Mouse (Mus musculus) limb, embryonic 15.5 days (tissue): ENCODE results near the gene Dlg2. TPM values are rescaled to one million over a fixed set of nuclear protein-coding genes. Genes with fewer than 3 reads are reported as not detected.

Experiments used
- ATAC-seq: fragments of 200-750 bp; cut with Nextera tagmentation; 2 replicates; pipeline ENCODE4 v1.8.0; 2017; ENCODE audit warnings: low read depth, moderate TSS enrichment; ENCODE audit not compliant: insufficient number of reproducible peaks, low FRiP score, low TSS enrichment
- H3K27ac ChIP-seq: fragments of 300-500 bp; sonication (generic); 2 replicates; pipeline ENCODE4 v1.5.1; 2015; ENCODE audit warnings: moderate library complexity, mild to moderate bottlenecking, inconsistent platforms
- H3K27me3 ChIP-seq: fragments of 300-500 bp; sonication (generic); 2 replicates; pipeline ENCODE4 v1.6.1; 2015; ENCODE audit warnings: inconsistent platforms
- H3K36me3 ChIP-seq: fragments of 300-500 bp; sonication (generic); 2 replicates; pipeline ENCODE4 v1.6.1; 2015; ENCODE audit warnings: inconsistent platforms
- H3K4me1 ChIP-seq: fragments of 300-500 bp; sonication (generic); 2 replicates; pipeline ENCODE4 v1.6.1; 2015; ENCODE audit warnings: inconsistent platforms
- H3K4me2 ChIP-seq: fragments of 300-500 bp; sonication (generic); 2 replicates; pipeline ENCODE4 v1.6.1; 2015; ENCODE audit warnings: mild to moderate bottlenecking, inconsistent platforms
- H3K4me3 ChIP-seq: fragments of 300-500 bp; sonication (generic); 2 replicates; pipeline ENCODE4 v1.5.1; 2015; ENCODE audit warnings: mild to moderate bottlenecking, inconsistent platforms
- H3K9ac ChIP-seq: fragments of 300-500 bp; sonication (generic); 2 replicates; pipeline ENCODE4 v1.6.1; 2015; ENCODE audit warnings: inconsistent platforms
- H3K9me3 ChIP-seq: fragments of 300-500 bp; sonication (generic); 2 replicates; pipeline ENCODE4 v1.6.1; 2016; ENCODE audit warnings: inconsistent platforms
- WGBS: fragments of 180-500 bp; shearing (Covaris S2); methylation state at CpG from one replicate; pipeline ENCODE4 v1.1.7; 2015; 5-methylcytosine and 5-hydroxymethylcytosine counted together
- polyA plus RNA-seq: library from polyadenylated mRNA; unstranded; fragments of >200 nt; fragmentation: Nextera tagmentation; extraction: Ambion mirVana; gene quantifications from 2 replicates; pipeline ENCODE4 v1.2.1, GENCODE M21; 2015

Dlg2 gene
- polyA plus RNA-seq, 1 experiment from 2014 or later = 7.6 TPM

DNA sequence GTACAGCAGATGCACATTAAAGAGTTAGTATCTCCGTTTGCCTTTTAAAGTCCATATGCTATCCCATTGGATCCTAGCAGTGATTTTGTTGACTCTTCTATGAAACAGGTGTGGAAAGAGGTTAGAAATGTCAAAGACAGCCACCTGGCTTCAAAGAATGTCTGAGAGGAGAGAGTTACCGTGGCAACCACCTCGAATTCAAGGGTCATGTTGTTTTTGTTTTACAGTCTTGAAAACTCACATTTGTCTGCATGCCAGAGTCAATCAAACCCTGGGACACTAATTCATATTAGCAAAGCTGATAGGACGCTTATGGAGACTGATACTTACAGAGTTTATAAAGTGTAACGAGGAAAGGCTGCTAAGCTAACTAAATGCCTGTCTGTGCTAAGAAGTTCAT lies 1019.1 kb downstream of the Dlg2 start:
- WGBS = 57% methylated on average over 5 of the region's 5 CpGs
- no peak for ATAC-seq
- no peak overlapping the region for H3K27ac ChIP-seq
- no peaks in the 10 kb centered on the region for H3K4me1 ChIP-seq
- no peak overlapping the region for H3K9ac ChIP-seq
- H3K4me3 ChIP-seq = no peak overlapping the region
- no peaks in the 10 kb centered on the region for H3K9me3 ChIP-seq
- no peak overlapping the region for H3K4me2 ChIP-seq
- no peaks in the 10 kb centered on the region for H3K27me3 ChIP-seq
- H3K36me3 ChIP-seq = no peaks in the 10 kb centered on the region

DNA sequence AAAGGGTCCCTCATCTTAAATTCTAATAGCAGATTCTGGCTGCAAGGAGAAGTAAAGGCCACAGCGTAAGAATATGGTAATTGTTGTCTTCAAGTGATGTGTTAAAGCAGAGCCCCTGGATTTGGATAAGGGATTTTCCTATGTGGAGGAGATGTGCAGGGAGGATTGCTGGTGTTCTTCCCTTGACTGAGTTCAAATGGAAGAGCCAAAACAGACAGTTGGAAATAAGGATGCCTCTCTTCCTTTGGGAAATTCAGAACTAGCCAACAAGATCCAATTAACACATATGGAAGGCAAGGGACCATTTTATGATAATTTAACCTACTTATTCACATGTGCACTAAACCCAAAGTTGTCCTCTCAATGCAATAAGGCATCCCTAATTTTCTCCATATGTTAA lies 1034.6 kb downstream of the Dlg2 start:
- H3K9ac ChIP-seq = no peak overlapping the region
- no peak overlapping the region for H3K4me3 ChIP-seq
- H3K27me3 ChIP-seq = no peaks in the 10 kb centered on the region
- no peak for ATAC-seq
- H3K27ac ChIP-seq = no peak overlapping the region
- 74% methylated on average over 1 of the region's 1 CpGs for WGBS
- no peaks in the 10 kb centered on the region for H3K4me1 ChIP-seq
- H3K36me3 ChIP-seq = no peaks in the 10 kb centered on the region
- H3K9me3 ChIP-seq = no peaks in the 10 kb centered on the region
- H3K4me2 ChIP-seq = no peak overlapping the region

DNA sequence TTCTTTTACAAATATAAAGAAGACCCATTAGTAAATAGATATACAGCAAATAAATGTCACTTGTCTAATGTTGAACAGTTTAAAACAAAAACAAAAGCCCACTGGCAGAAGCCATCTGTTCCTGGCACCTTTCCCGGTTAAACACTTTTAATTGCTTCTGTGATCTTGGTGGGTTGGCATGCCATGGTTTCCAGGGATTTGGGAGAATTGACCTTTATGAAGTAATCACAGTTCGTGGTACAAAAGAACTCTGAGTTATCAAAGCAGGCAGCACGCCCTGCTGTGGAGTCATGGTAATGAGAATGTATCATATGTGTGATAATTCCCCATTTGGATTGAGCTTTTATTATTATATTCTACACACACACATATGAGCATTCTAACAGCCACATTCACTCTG lies 1038.0 kb downstream of the Dlg2 start:
- H3K36me3 ChIP-seq = no peaks in the 10 kb centered on the region
- WGBS = 44% methylated on average over 3 of the region's 3 CpGs
- H3K27ac ChIP-seq = no peak overlapping the region
- H3K9me3 ChIP-seq = no peaks in the 10 kb centered on the region
- H3K4me3 ChIP-seq = no peak overlapping the region
- ATAC-seq = no peak
- no peaks in the 10 kb centered on the region for H3K4me1 ChIP-seq
- no peak overlapping the region for H3K4me2 ChIP-seq
- no peaks in the 10 kb centered on the region for H3K27me3 ChIP-seq
- H3K9ac ChIP-seq = no peak overlapping the region

DNA sequence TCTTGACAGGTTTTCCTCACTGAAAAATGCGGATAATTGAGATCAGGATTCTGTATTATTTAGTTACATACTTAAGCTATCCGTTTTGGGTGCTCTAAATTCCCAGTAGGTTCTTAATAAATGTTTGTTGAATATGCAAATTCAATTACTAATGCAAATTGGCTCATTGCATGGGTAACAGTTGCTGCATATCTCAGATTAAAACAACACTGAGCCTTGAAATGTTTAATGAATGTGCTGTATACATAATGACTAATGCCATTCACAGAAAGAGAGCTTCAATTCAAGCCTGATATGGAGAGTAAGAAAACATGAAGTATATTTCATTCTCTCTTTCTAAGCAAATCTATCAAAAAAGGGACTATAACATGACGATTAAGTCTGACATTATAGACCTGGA lies 1039.8 kb downstream of the Dlg2 start:
- H3K27me3 ChIP-seq = no peaks in the 10 kb centered on the region
- no peaks in the 10 kb centered on the region for H3K36me3 ChIP-seq
- no peak overlapping the region for H3K4me3 ChIP-seq
- H3K4me1 ChIP-seq = no peaks in the 10 kb centered on the region
- H3K9me3 ChIP-seq = no peaks in the 10 kb centered on the region
- no peak overlapping the region for H3K4me2 ChIP-seq
- WGBS = 72% methylated on average over 3 of the region's 3 CpGs
- no peak overlapping the region for H3K27ac ChIP-seq
- H3K9ac ChIP-seq = no peak overlapping the region
- no peak for ATAC-seq

DNA sequence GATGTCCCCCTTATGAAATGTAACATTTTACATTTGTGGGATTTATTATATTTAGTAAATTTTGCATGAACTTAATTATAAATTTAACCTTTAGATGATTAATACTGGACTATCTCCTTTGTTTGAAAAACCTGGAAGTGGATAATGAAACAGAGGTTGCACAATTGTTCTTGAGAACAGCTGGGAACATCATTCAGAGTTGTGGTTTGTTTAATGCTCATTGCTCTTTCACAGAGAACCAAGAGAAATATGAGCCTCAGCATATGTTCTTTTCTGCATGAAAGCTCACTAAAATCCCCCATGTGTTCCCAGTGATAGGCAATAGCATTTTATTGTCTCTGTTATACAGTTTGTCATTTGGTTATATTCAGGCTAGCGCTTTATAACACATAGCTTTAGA lies 1049.4 kb downstream of the Dlg2 start:
- WGBS = 65% methylated on average over 1 of the region's 1 CpGs
- Histone ChIP-seq H3K9ac (no peak overlapping the region), H3K36me3 (no peaks in the 10 kb centered on the region), H3K27ac (no peak overlapping the region), H3K4me2 (no peak overlapping the region), H3K9me3 (no peaks in the 10 kb centered on the region), H3K27me3 (no peaks in the 10 kb centered on the region), H3K4me3 (no peak overlapping the region), H3K4me1 (no peaks in the 10 kb centered on the region)
- no peak for ATAC-seq

DNA sequence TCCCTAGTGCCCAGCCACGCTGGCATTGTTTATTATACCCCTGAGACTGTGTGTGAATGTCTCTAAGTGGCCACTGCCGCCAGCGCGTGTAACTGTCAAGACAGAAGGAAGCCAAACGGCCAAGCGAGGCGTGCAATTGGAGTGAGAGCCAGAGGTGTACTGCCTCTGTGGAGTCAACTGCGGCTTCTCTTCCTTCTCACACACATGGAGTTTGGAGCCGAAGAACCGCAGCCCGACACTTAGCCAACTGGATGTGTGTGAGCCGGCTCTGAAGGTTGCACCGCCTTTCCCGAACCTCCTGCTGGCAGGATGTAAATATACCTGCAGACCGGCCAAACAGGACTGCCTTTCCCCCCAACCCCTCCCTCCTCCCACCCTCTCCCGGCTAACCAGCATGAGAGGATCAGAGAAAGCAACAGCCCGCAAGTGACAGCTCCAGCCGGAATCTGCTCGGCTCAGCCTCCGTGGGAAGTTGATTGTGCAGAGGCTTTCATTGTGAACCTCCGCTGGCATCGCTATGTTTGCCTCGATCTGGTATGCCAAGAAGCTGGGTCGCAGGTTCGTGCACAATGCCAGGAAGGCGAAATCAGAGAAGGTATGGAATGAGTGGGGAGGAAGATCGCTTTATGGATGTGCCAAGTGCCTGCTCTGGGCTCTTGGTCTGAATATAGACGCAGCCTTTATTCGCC lies 1066.3 kb downstream of the Dlg2 start:
- H3K9me3 ChIP-seq = no peaks in the 10 kb centered on the region
- peak overlapping the region; percentile 66 for H3K4me2 ChIP-seq
- H3K27ac ChIP-seq = no peak overlapping the region
- peak overlapping the region; percentile 8; the same call in 1 of the 2 replicates for H3K9ac ChIP-seq
- H3K4me3 ChIP-seq = peak overlapping the region; percentile 35
- no peak for ATAC-seq
- 2% methylated on average over 29 of the region's 29 CpGs for WGBS
- H3K27me3 ChIP-seq = peaks cover 21% of the 10 kb centered on the region
- peaks cover 10% of the 10 kb centered on the region for H3K4me1 ChIP-seq
- H3K36me3 ChIP-seq = no peaks in the 10 kb centered on the region

DNA sequence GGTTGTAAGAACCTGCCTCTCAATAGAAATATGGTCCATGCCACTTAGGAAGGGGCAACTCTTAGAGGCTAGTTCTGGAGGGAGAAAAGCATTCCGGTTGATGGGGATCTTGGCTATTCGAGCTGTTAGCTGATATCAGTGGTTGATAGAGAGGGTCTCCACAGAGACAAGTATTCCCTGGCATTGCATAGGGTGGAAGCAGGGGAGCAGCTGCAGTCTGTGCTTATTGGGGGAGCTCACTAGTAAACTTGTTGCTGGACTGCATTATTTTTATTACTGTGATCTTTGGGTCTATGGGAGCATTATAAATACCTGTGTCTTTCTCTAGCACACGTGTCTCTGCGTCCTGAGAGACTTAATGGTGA lies 1066.8 kb downstream of the Dlg2 start:
- 34% methylated on average over 4 of the region's 4 CpGs for WGBS
- peaks cover 10% of the 10 kb centered on the region for H3K4me1 ChIP-seq
- peak overlapping the region; percentile 66 for H3K4me2 ChIP-seq
- H3K9me3 ChIP-seq = no peaks in the 10 kb centered on the region
- no peak for ATAC-seq
- peaks cover 21% of the 10 kb centered on the region for H3K27me3 ChIP-seq
- H3K9ac ChIP-seq = no peak overlapping the region
- no peaks in the 10 kb centered on the region for H3K36me3 ChIP-seq
- H3K4me3 ChIP-seq = peak overlapping the region; percentile 35
- no peak overlapping the region for H3K27ac ChIP-seq

DNA sequence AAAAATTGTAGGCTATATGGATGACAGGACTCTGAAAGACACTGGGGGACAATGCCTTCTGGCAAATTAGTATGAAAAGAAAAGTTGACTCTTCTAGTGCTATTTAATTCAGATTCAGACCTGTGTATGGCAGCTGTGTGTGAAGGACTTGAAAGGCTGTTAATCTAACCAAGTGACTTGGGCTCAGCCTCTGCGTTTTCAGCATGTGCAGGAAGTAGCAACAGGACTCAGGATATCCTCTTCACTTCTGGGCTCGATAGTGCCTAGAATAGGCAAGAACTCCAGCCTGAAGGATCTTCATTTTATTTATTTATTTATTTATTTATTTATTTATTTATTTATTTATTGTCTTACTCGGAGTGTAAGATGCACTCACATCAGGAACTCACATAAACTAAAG lies 1068.1 kb downstream of the Dlg2 start:
- Histone ChIP-seq H3K27ac (no peak overlapping the region), H3K4me1 (peaks cover 10% of the 10 kb centered on the region), H3K27me3 (peaks cover 21% of the 10 kb centered on the region), H3K9ac (no peak overlapping the region), H3K9me3 (no peaks in the 10 kb centered on the region), H3K4me3 (no peak overlapping the region), H3K4me2 (no peak overlapping the region), H3K36me3 (no peaks in the 10 kb centered on the region)
- WGBS = 72% methylated on average over 3 of the region's 3 CpGs
- no peak for ATAC-seq

DNA sequence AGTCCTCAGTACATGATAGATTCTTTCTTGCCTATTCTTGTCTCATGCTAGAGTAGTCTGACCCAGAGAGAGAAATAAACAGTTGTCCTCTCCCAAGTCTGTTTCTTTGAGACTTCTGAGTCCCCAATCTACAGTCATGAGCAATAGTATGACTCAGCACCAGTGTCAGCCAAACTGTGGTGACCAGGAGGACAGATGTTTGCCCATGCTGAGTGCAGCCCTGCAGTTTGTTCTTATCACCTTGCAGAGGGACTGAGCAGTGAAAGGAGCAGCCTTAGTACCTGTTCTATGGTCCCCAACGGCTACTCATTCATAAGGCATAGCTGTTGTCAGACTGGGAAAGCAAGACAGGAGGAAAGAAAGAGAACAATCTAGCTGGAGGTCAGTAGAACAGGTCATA lies 1072.3 kb downstream of the Dlg2 start:
- Histone ChIP-seq H3K9ac (no peak overlapping the region), H3K4me3 (no peak overlapping the region), H3K36me3 (no peaks in the 10 kb centered on the region), H3K4me1 (no peaks in the 10 kb centered on the region), H3K27me3 (no peaks in the 10 kb centered on the region), H3K9me3 (no peaks in the 10 kb centered on the region), H3K27ac (no peak overlapping the region), H3K4me2 (no peak overlapping the region)
- 77% methylated on average over 1 of the region's 1 CpGs for WGBS
- no peak for ATAC-seq

DNA sequence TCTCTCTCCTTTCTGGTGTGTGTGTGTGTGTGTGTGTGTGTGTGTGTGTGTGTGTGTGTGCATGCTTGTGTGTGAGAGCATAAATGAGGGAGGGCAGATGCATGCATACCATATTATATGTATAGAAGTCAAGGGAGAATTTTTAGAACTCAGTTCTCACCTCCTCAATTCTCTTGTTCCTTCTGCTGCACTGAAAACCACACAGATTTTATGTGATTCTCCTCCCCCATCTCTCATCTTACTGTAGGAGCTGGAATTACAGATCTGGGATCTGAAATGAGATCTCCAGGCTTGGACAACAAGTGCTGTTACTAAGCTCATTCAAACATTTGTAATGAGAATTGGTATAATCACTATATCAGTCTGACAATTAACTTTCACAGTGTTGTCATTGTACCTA lies 1081.1 kb downstream of the Dlg2 start:
- Histone ChIP-seq H3K4me2 (no peak overlapping the region), H3K9ac (no peak overlapping the region), H3K36me3 (no peaks in the 10 kb centered on the region), H3K4me3 (no peak overlapping the region), H3K4me1 (no peaks in the 10 kb centered on the region), H3K9me3 (no peaks in the 10 kb centered on the region), H3K27me3 (no peaks in the 10 kb centered on the region), H3K27ac (no peak overlapping the region)
- ATAC-seq = no peak

DNA sequence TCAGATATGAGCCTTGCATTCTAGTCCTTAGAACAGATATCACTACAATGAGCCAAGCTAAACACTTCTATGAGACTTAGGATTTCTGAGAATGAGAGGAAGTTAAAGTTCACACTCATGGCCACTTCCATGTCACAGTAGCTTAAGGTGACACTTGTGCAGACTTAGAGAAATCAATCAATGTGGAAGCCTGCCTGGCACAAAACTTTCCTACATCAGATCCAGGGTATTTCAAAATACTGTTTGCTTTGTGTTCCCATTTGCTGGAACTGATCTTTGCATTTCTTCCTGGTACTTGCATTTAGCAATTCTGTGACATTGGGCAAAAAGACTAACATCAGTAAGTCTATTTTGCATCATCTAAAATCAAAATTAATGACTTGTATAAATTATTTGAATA lies 1091.0 kb downstream of the Dlg2 start:
- Histone ChIP-seq H3K9ac (no peak overlapping the region), H3K27me3 (no peaks in the 10 kb centered on the region), H3K27ac (no peak overlapping the region), H3K4me1 (no peaks in the 10 kb centered on the region), H3K36me3 (no peaks in the 10 kb centered on the region), H3K4me3 (no peak overlapping the region), H3K4me2 (no peak overlapping the region), H3K9me3 (no peaks in the 10 kb centered on the region)
- no peak for ATAC-seq

DNA sequence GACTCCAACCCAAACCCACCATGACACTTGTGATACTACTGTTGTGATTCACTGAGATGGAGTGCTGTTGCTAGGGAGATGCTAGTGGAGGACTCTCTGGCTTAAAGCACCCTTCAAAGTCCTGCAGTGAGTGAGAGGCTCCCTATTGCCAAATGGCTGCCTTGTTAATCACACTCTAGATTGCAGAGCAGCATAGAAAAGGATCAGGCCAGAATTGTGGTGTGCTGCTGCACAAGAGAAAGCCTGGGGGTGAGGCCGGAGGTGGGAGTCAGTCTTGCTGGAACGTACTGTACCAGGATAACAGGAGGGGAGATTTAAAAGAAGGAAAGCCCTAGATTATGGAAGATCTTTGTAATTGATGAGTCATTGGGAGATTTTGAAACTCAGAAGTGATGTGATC lies 1094.5 kb downstream of the Dlg2 start:
- H3K27me3 ChIP-seq = no peaks in the 10 kb centered on the region
- H3K4me3 ChIP-seq = no peak overlapping the region
- H3K36me3 ChIP-seq = no peaks in the 10 kb centered on the region
- no peak for ATAC-seq
- H3K4me2 ChIP-seq = no peak overlapping the region
- no peaks in the 10 kb centered on the region for H3K4me1 ChIP-seq
- H3K9me3 ChIP-seq = no peaks in the 10 kb centered on the region
- no peak overlapping the region for H3K9ac ChIP-seq
- no peak overlapping the region for H3K27ac ChIP-seq
- 95% methylated on average over 2 of the region's 2 CpGs for WGBS

DNA sequence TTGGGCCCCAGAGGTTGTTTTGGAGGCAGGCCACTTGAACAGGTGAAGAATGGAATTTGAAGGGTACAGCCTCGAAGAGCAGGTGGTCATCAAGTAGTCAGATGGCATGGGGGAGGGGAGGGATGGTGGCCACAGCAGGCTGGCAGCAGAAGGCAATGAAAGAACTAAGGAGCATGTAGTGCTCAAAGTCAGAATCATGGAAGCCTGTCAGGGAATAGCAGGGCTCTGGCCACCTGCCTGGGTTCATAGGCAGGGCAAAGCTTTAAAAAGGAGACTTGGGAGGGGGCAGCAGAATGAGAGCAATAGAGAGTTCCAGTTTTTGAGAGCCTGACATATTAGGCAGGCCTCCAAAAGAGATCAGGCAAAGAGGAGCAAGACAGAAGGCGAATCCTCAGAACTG lies 1096.2 kb downstream of the Dlg2 start:
- no peaks in the 10 kb centered on the region for H3K36me3 ChIP-seq
- H3K9ac ChIP-seq = no peak overlapping the region
- no peak overlapping the region for H3K4me2 ChIP-seq
- WGBS = 49% methylated on average over 2 of the region's 2 CpGs
- H3K9me3 ChIP-seq = no peaks in the 10 kb centered on the region
- no peaks in the 10 kb centered on the region for H3K27me3 ChIP-seq
- no peak overlapping the region for H3K27ac ChIP-seq
- no peak for ATAC-seq
- no peak overlapping the region for H3K4me3 ChIP-seq
- H3K4me1 ChIP-seq = no peaks in the 10 kb centered on the region
